Mouse (Mus musculus): ENCODE measurements around the gene St6galnac3.
"Not testable (repeated sequence)": the region's sequence is repeated elsewhere in the genome, so short reads cannot be mapped to it uniquely, and the experiment has no call there.

St6galnac3 gene

DNA sequence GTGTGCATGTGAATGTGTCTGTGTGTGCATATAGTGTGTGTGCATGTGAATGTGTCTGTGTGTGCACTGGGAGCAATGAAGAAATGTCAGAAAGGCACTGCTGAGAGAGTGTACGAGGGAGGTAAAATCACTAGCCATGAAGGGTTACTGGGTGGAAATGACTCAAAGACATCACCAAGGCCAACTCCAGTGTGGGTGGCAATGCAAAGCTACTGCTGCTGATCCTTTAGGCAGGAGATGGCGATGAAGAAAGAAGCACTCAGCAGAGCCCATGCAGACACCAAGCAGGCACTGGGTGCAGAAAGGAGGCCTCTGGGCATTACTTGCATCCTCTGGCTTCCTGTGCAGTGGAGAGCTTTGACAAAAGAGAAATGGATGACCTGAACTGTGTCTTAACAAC is 310.8 kb downstream of the St6galnac3 start:
- no peak for DNase-seq (ENCODE audit: low spot score in 2 of 2)

- no peak for DNase-seq (ENCODE audit: low spot score in 2 of 2)
Measured at GRCm38 (mm10) chr3:153409286-153409685, 315.7 kb downstream of the St6galnac3 start.

DNA sequence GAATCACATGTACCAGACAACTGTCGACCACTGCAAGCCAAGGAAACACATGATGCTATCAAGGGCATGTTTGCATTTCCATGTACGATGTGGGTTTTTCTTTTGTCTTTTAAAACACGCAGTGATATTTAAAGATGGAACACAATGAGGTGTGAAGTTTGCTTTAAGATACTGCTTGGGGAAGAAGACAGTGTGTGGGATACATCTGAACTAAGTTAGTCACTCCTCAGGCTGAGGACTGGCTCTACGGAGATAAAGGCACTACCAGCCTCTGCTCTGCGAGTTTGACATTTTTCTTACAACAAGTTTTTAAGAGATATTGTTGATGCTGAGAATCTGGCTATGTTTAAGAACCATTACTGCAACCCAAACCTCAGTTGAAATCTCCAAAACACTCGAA is 316.6 kb downstream of the St6galnac3 start:
- DNase-seq (ENCODE audit: low spot score in 2 of 2), result no peak

- DNase-seq (ENCODE audit: low spot score in 2 of 2), result no peak
Measured at GRCm38 (mm10) chr3:153407698-153408097, 317.3 kb downstream of the St6galnac3 start.

GRCm38 (mm10) chr3:153406858-153407257 is 318.1 kb downstream of the St6galnac3 start:
- DNase-seq (ENCODE audit: low spot score in 2 of 2), result no peak

GRCm38 (mm10) chr3:153406220-153406619 is 318.8 kb downstream of the St6galnac3 start:
- DNase-seq (ENCODE audit: low spot score in 2 of 2), result no peak

- no peak for DNase-seq (ENCODE audit: low spot score in 2 of 2)
Measured at GRCm38 (mm10) chr3:153405643-153406042, 319.3 kb downstream of the St6galnac3 start.

GRCm38 (mm10) chr3:153400259-153400658 is 324.7 kb downstream of the St6galnac3 start:
- no peak for DNase-seq (ENCODE audit: low spot score in 2 of 2)

GRCm38 (mm10) chr3:153399574-153399973 is 325.4 kb downstream of the St6galnac3 start:
- no peak for DNase-seq (ENCODE audit: low spot score in 2 of 2)

DNA sequence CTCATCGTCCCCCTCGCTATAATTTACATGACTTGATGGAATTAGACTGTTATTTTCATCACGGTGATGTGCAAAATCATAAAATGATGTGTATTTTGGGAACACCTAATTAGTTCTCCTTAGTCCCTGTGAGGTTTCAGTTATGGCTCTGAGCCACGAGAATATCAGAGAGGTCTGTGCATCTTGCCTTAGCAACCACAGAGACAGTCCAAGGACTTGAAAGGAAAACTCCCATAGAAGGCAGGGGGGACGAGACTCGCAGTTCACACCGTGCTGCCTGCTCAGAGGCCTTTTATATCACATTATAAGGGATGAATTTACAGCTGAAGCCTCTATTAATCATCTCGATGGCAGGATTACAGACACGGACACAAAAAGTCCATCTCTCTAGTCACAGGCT is 327.2 kb downstream of the St6galnac3 start:
- no peak for DNase-seq (ENCODE audit: low spot score in 2 of 2)

DNA sequence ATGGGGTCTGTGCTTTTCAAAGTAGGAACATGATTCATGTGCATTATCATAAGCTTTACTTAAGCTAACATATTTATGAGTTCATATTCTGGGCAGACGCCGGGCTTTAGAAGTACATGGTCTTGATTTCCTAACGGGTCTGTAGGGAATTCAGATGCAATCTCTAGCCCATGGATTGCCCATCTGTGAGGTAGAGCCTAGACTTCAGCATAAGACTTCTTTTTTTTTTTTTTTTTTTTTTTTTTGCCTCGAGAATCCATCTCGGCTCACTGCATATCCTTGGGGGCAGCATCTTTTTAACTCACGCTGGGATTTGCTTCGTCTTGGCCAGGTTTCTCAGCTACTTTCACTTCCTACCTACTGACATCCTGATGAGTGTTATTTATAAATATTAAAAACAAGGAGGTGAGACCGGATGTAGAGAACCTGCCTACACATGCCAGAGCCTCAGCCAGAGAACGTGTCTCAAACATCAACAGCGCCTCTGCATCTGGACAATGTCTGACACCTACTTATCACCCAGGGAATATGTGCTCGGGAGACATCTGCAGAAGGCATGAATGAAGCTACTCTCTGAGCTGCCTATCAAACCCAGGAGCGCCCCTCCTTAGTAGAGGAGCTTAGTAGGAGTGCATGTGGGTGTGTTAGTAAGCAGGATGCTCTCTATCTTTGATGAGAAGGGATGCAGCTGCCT is 328.5 kb downstream of the St6galnac3 start:
- DNase-seq (ENCODE audit: low spot score in 2 of 2), result no peak

- no peak for DNase-seq (ENCODE audit: low spot score in 2 of 2)
Measured at GRCm38 (mm10) chr3:153395351-153395750, 329.6 kb downstream of the St6galnac3 start.

DNA sequence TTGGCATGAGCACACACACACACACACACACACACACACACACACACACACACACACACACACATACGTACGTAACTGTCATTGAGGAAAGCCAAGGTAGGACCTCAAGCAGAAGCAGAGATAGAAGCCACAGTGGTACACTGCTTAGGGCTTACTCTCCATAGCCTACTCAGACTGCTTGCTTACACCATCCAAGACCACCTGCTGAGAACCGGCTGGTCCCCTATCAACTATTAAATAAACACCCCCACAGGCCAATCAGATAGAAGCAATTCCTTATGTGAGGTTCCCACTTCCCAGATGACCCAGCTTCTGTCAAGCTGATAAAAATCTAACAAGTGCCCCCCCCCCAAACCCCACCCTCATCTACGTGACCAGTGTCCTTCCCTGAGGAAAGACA is 330.2 kb downstream of the St6galnac3 start:
- DNase-seq (ENCODE audit: low spot score in 2 of 2), result no peak

GRCm38 (mm10) chr3:153394224-153394623 is 330.8 kb downstream of the St6galnac3 start:
- DNase-seq (ENCODE audit: low spot score in 2 of 2), result no peak

GRCm38 (mm10) chr3:153391451-153391850 is 333.5 kb downstream of the St6galnac3 start:
- not testable (repeated sequence) for DNase-seq (ENCODE audit: low spot score in 2 of 2)

GRCm38 (mm10) chr3:153384651-153385050 is 340.3 kb downstream of the St6galnac3 start:
- DNase-seq (ENCODE audit: low spot score in 2 of 2), result not testable (repeated sequence)

- no peak for DNase-seq (ENCODE audit: low spot score in 2 of 2)
Measured at GRCm38 (mm10) chr3:153383656-153384055, 341.3 kb downstream of the St6galnac3 start.

DNA sequence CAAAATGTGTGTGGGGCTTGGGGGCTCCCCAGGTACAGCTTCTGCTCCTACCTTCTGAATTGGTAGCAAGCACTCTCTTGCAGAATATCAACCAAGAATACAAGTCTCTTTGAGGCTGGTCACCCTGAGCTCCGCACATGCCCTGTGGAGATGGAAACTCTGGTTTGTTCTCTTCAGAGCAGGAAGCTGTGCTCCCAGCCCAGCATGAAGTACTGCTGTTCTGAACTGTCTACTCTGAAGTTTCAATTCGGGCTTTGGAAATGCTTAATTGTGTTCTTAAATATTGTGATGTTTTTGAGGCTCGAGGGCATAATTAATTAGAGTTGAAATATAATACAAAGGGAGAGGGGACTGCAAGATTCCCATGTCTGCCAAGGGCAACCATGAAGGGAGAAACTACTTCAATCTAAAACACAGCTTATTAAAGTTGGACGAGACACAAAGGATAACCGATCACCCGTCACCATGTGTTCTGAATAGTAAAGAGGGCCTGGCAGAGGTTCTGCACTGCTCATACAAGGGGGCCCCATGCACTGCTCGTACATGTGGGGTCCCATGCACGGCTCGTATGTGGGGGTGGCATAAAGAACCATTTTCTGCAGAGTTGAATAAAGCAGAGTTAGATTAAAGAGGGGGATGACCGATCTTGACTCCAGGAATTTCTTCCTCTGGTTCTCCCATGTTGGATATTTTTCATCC is 359.8 kb downstream of the St6galnac3 start:
- DNase-seq (ENCODE audit: low spot score in 2 of 2), result no peak

- DNase-seq (ENCODE audit: low spot score in 2 of 2), result no peak
Measured at GRCm38 (mm10) chr3:153364366-153364765, 360.6 kb downstream of the St6galnac3 start.

GRCm38 (mm10) chr3:153359966-153360365 is 365.0 kb downstream of the St6galnac3 start:
- DNase-seq (ENCODE audit: low spot score in 2 of 2), result no peak

DNA sequence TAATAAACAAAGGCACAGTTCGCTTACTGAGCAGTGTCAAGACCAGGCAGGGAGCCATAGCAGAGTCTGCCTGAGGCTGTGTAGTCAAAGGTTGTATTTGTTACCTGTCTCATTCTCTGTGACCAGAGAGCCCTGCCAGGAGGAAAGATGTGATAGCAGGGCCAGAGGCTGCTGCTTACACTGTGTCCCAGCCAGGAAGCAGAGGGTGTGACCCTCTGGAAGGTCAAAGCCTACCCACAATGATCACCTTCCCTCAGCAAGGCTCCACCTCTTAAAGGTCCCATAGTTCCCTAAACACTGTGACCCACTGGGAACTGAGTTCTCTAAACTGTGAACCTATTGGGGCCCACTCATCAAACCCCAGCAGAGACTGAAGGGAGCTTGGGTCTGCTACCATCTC is 368.9 kb downstream of the St6galnac3 start:
- DNase-seq (ENCODE audit: low spot score in 2 of 2), result no peak

DNA sequence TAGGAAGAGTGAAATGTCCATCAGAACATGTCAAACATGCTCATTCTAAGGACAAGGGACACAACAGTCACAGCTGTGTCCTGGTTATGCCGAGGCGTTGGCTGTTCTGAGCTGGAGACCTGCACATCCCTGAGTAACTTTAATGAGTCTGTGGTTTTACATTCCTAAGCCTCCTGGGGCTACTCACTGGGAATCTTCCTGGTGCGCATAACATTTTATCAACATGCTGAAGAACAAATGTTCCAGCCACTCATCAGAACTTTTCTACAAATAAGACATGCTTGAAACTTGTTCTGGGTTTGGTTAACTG is 370.0 kb downstream of the St6galnac3 start:
- DNase-seq (ENCODE audit: low spot score in 2 of 2), result no peak

- DNase-seq (ENCODE audit: low spot score in 2 of 2), result no peak
Measured at GRCm38 (mm10) chr3:153354186-153354987, 370.6 kb downstream of the St6galnac3 start.
